Mouse (Mus musculus) hindbrain, embryonic 15.5 days (tissue): ENCODE measurements around the gene Mertk. TPM values are rescaled to one million over a fixed set of nuclear protein-coding genes. Genes with fewer than 3 reads are reported as not detected.

ENCODE experiments used
- ATAC-seq: fragments of 200-750 bp; cut with Nextera tagmentation; 2 replicates; pipeline ENCODE4 v1.8.0; 2017; ENCODE audit warnings: low read depth, moderate number of reproducible peaks, moderate TSS enrichment; ENCODE audit not compliant: low FRiP score
- H3K27ac ChIP-seq: fragments of 300-500 bp; sonication (generic); replicated peaks from 2 replicates; pipeline ENCODE4 v1.5.1; 2015; ENCODE audit warnings: mild to moderate bottlenecking, inconsistent platforms
- H3K27me3 ChIP-seq: fragments of 300-500 bp; sonication (generic); 2 replicates; pipeline ENCODE4 v1.6.1; 2015; ENCODE audit warnings: control low read depth, inconsistent platforms
- H3K36me3 ChIP-seq: fragments of 300-500 bp; sonication (generic); 2 replicates; pipeline ENCODE4 v1.6.1; 2015; ENCODE audit warnings: control low read depth, inconsistent platforms
- H3K4me1 ChIP-seq: fragments of 300-500 bp; sonication (generic); replicated peaks from 2 replicates; pipeline ENCODE4 v1.6.1; 2015; ENCODE audit warnings: control low read depth, inconsistent platforms
- H3K4me2 ChIP-seq: fragments of 300-500 bp; sonication (generic); 2 replicates; pipeline ENCODE4 v1.6.1; 2015; ENCODE audit warnings: moderate library complexity, mild to moderate bottlenecking, inconsistent platforms
- H3K4me3 ChIP-seq: fragments of 300-500 bp; sonication (generic); 2 replicates; pipeline ENCODE4 v1.5.1; 2015; ENCODE audit warnings: mild to moderate bottlenecking, inconsistent platforms
- H3K9ac ChIP-seq: fragments of 300-500 bp; sonication (generic); 2 replicates; pipeline ENCODE4 v1.6.1; 2015; ENCODE audit warnings: inconsistent platforms
- H3K9me3 ChIP-seq: fragments of 300-500 bp; sonication (generic); 2 replicates; pipeline ENCODE4 v1.6.1; 2016; ENCODE audit warnings: control low read depth, inconsistent platforms
- WGBS: fragments of 180-500 bp; shearing (Covaris S2); methylation state at CpG from one replicate; pipeline ENCODE4 v1.1.7; 2015; 5-methylcytosine and 5-hydroxymethylcytosine counted together
- polyA plus RNA-seq: library from polyadenylated mRNA; unstranded; fragments of >200 nt; fragmentation: Nextera tagmentation; extraction: Ambion mirVana; gene quantifications from 2 replicates; pipeline ENCODE4 v1.2.1, GENCODE M21; 2015

Mertk gene
- polyA plus RNA-seq, 1 experiment from 2014 or later: 2.5 TPM

DNA sequence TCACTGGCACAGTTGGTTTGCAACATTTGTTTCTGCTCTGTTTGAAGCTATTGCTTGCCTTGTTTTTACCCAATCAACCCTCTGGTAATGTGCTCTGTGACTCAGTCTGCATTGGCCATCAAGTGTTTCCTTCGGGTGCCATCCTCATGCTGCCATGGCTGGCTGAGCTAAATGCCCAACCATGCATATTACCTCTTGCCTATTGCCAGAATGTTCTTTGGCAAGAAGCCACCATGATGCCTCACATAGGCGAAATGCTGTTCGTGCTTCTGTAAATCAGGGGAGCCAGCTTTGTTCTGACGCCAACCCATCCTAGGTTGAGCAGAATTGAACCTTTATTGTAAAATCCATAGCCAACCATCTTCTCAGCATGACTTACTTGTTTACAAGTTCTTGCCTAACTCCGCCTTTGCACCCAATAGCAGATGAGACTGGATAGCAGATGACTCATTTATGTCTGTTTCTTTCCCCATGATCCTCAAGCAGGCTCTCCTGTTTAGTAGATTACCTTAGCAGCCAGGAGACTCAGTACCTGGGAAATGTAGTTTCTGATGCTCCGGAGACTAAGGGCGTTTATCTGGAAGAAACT lies 73.1 kb downstream of the Mertk start:
- Histone ChIP-seq H3K9ac (no peak overlapping the region), H3K4me1 (no peaks in the 10 kb centered on the region), H3K27ac (no peak overlapping the region), H3K36me3 (no peaks in the 10 kb centered on the region), H3K4me2 (no peak overlapping the region), H3K9me3 (no peaks in the 10 kb centered on the region), H3K27me3 (no peaks in the 10 kb centered on the region), H3K4me3 (no peak overlapping the region)
- WGBS: 76% methylated on average over 7 of the region's 7 CpGs
- ATAC-seq: no peak

DNA sequence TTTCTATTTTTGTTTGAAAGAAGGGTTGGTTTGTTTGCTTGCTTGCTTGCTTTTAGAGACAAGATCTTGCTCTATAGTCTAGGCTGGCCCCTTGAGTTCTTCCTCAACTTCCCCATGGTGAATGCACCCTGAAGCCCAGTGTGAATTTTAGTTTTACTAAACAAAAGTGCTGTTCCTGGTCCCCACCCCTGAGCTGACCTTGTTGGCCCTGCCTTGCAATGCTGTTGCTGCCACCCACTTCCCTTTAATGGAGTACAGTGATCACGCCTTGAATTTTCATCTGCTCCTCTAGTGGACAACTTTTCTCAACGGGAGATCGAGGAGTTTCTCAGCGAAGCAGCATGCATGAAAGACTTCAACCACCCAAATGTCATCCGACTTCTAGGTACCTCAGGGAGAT lies 83.5 kb downstream of the Mertk start:
- no peak overlapping the region for H3K4me3 ChIP-seq
- no peaks in the 10 kb centered on the region for H3K4me1 ChIP-seq
- H3K9me3 ChIP-seq: no peaks in the 10 kb centered on the region
- no peaks in the 10 kb centered on the region for H3K27me3 ChIP-seq
- H3K4me2 ChIP-seq: no peak overlapping the region
- H3K9ac ChIP-seq: no peak overlapping the region
- H3K36me3 ChIP-seq: no peaks in the 10 kb centered on the region
- H3K27ac ChIP-seq: no peak overlapping the region
- no peak for ATAC-seq
- 87% methylated on average over 5 of the region's 5 CpGs for WGBS

DNA sequence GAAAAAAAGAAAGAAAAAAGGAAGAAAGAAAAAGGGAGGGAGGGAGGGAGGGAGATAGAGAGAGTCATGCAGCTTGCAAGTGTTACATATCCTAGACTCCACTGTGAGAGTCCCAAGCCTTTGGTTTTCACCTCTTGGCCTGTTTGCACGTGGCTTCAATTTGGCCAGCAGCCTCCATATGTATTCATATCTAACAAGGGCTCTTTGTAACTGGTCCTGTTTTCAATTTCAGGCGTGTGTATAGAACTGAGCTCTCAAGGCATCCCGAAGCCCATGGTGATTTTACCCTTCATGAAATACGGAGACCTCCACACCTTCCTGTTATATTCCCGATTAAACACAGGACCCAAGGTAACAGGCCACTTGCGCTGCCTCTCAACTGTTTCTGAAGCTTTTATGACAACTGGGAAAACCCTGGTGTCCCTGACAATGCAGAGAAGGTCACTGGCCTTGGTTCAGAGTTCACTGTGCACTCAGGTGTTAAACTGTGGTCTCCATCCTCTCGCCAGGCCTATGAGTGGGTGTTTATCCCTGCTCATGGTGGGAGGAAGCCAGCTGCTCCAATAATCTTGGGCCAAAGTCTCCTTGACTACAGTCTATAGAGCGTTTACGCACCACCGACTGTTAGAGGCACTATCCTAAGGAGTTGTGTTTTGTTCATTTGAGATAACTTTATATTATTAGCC lies 85.0 kb downstream of the Mertk start:
- ATAC-seq: no peak
- H3K4me1 ChIP-seq: no peaks in the 10 kb centered on the region
- H3K36me3 ChIP-seq: no peaks in the 10 kb centered on the region
- no peak overlapping the region for H3K4me3 ChIP-seq
- H3K9ac ChIP-seq: no peak overlapping the region
- H3K9me3 ChIP-seq: no peaks in the 10 kb centered on the region
- no peak overlapping the region for H3K27ac ChIP-seq
- H3K27me3 ChIP-seq: no peaks in the 10 kb centered on the region
- H3K4me2 ChIP-seq: no peak overlapping the region
- WGBS: 81% methylated on average over 10 of the region's 10 CpGs

DNA sequence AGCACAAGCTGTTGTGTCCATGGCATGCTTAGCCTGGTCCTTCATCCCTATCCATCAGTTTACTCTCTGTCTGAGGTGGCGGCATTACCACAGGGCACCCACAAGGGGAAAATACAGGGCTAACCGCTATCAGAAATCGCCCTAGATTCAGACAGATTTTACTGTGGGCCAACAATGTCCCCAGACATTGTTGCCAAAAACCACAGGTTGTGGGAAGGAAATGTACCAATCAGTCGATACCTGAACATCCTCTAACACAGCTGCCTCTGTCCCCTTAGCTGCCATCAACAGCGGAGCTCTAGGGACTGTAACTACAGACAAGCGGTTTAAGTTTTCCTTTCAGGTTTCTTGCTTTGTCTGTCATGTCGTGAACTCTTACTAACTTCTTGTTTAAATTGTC lies 86.1 kb downstream of the Mertk start:
- 96% methylated on average over 7 of the region's 7 CpGs for WGBS

DNA sequence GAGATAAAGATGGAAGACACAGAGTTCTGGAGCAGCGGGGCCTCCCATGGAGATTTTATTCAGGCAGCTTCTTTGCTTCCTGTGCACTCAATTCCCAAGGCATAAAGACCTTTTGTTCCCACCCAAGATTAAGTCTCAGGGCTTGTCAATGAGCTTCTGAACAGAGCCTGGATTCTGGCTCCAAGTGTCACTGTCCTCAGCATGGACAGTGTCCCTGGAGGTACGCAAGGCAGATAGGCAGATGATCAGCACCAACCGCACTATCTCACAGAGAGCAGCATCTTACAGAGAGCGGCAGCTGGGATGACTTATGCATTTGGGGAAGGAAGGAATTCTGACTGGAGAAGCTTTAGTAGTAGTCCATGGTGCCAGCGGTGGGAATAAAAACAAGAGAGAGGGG lies 87.6 kb downstream of the Mertk start:
- H3K4me3 ChIP-seq: no peak overlapping the region
- H3K9ac ChIP-seq: no peak overlapping the region
- H3K4me1 ChIP-seq: no peaks in the 10 kb centered on the region
- WGBS: 37% methylated on average over 5 of the region's 5 CpGs
- no peak overlapping the region for H3K4me2 ChIP-seq
- no peak for ATAC-seq
- no peak overlapping the region for H3K27ac ChIP-seq
- H3K9me3 ChIP-seq: no peaks in the 10 kb centered on the region
- no peaks in the 10 kb centered on the region for H3K27me3 ChIP-seq
- H3K36me3 ChIP-seq: no peaks in the 10 kb centered on the region

More for the DNA sequence above, 86.1 kb downstream of the Mertk start:
- ATAC-seq: no peak
- no peak overlapping the region for H3K9ac ChIP-seq
- H3K4me1 ChIP-seq: no peaks in the 10 kb centered on the region
- H3K27me3 ChIP-seq: no peaks in the 10 kb centered on the region
- no peak overlapping the region for H3K27ac ChIP-seq
- H3K4me2 ChIP-seq: no peak overlapping the region
- no peaks in the 10 kb centered on the region for H3K36me3 ChIP-seq
- H3K4me3 ChIP-seq: no peak overlapping the region
- H3K9me3 ChIP-seq: no peaks in the 10 kb centered on the region

DNA sequence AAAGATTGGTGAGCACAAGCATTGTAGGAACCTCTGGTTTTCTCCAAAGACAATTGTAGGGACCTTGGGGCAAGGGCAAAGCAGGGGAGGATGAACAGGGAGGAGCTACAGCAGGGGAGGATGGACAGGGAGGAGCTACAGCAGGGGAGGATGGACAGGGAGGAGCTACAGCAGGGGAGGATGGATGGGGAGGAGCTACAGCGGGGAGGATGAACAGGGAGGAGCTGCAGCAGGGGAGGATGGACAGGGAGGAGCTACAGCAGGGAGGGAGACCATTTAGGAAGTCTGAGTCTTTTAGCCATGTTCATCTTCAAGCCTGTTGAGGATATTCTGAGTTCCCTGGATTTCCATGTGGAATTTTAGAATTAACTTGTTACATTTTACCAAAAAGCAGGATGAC lies 88.0 kb downstream of the Mertk start:
- ATAC-seq: no peak
- H3K27ac ChIP-seq: no peak overlapping the region
- WGBS: 76% methylated on average over 1 of the region's 1 CpGs

DNA sequence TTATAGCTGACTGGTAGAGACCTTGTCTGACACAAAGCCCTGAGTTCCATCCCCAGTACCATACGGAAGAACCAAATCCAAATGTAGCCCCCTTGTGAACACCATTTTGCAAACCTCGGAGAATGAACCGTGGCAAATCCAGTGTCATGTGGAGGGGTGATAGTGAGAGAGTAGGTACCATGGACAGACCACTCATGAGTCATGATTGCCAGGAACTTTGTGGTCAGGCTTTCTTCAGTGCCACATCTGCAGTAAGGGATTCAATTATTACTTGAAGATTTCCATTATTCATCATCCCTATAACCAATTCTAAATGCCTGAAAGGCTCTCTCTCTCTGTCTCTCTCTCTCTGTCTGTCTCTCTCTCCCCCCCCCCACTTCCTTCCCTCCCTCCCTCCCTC lies 89.0 kb downstream of the Mertk start:
- ATAC-seq: no peak
- H3K9me3 ChIP-seq: no peaks in the 10 kb centered on the region

More for the DNA sequence above, 88.0 kb downstream of the Mertk start:
- no peak overlapping the region for H3K9ac ChIP-seq
- no peak overlapping the region for H3K4me2 ChIP-seq
- no peaks in the 10 kb centered on the region for H3K36me3 ChIP-seq
- H3K4me1 ChIP-seq: no peaks in the 10 kb centered on the region
- no peaks in the 10 kb centered on the region for H3K9me3 ChIP-seq
- H3K4me3 ChIP-seq: no peak overlapping the region
- no peaks in the 10 kb centered on the region for H3K27me3 ChIP-seq

GRCm38 (mm10) chr2:128790875-128791614 lies 92.3 kb downstream of the Mertk start:
- WGBS: 92% methylated on average over 11 of the region's 11 CpGs
- Histone ChIP-seq H3K4me1 (no peaks in the 10 kb centered on the region), H3K4me2 (no peak overlapping the region), H3K36me3 (no peaks in the 10 kb centered on the region), H3K4me3 (no peak overlapping the region), H3K27ac (no peak overlapping the region), H3K27me3 (no peaks in the 10 kb centered on the region), H3K9ac (no peak overlapping the region), H3K9me3 (no peaks in the 10 kb centered on the region)
- ATAC-seq: no peak

More for the DNA sequence above, 89.0 kb downstream of the Mertk start:
- no peaks in the 10 kb centered on the region for H3K27me3 ChIP-seq
- H3K4me2 ChIP-seq: no peak overlapping the region
- WGBS: 89% methylated on average over 3 of the region's 3 CpGs
- H3K4me3 ChIP-seq: no peak overlapping the region
- H3K4me1 ChIP-seq: no peaks in the 10 kb centered on the region
- no peaks in the 10 kb centered on the region for H3K36me3 ChIP-seq
- no peak overlapping the region for H3K27ac ChIP-seq
- H3K9ac ChIP-seq: no peak overlapping the region

- Histone ChIP-seq H3K27ac (no peak overlapping the region), H3K36me3 (no peaks in the 10 kb centered on the region), H3K9ac (no peak overlapping the region), H3K4me2 (no peak overlapping the region), H3K4me1 (no peaks in the 10 kb centered on the region), H3K9me3 (no peaks in the 10 kb centered on the region), H3K27me3 (no peaks in the 10 kb centered on the region), H3K4me3 (no peak overlapping the region)
- no peak for ATAC-seq
- WGBS: 59% methylated on average over 6 of the region's 6 CpGs
These were observed 95.2 kb downstream of the Mertk start for GRCm38 (mm10) chr2:128793958-128794357.

GRCm38 (mm10) chr2:128796463-128796862 lies 97.7 kb downstream of the Mertk start:
- H3K36me3 ChIP-seq: no peaks in the 10 kb centered on the region
- H3K9ac ChIP-seq: no peak overlapping the region
- no peak overlapping the region for H3K4me3 ChIP-seq
- H3K9me3 ChIP-seq: no peaks in the 10 kb centered on the region
- WGBS: 83% methylated on average over 6 of the region's 6 CpGs
- no peak for ATAC-seq
- no peak overlapping the region for H3K27ac ChIP-seq
- no peak overlapping the region for H3K4me2 ChIP-seq
- no peaks in the 10 kb centered on the region for H3K27me3 ChIP-seq
- no peaks in the 10 kb centered on the region for H3K4me1 ChIP-seq

DNA sequence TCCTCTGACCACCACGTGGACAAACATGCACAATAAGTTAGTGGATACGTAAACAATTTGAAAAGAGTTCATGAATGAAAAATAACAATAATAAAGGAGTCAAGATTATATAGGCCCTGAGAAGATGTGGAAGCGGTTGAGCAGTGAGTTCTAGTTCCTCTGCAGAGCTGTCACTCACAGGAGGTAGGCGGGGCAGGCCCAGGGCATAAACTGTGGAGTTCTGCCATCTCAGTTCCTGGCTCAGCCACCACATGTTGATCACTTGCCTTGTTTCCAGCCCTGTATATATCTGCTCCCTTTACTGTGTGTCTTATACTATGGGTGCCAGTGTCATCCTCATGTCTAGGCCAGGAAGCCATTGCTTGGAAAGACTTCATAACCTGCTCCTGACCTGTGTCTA lies 104.7 kb downstream of the Mertk start:
- H3K27me3 ChIP-seq: no peaks in the 10 kb centered on the region
- WGBS: 92% methylated on average over 4 of the region's 4 CpGs
- no peaks in the 10 kb centered on the region for H3K9me3 ChIP-seq
- ATAC-seq: no peak
- no peak overlapping the region for H3K27ac ChIP-seq
- no peak overlapping the region for H3K9ac ChIP-seq
- no peaks in the 10 kb centered on the region for H3K36me3 ChIP-seq
- H3K4me3 ChIP-seq: no peak overlapping the region
- no peaks in the 10 kb centered on the region for H3K4me1 ChIP-seq
- no peak overlapping the region for H3K4me2 ChIP-seq

- no peaks in the 10 kb centered on the region for H3K27me3 ChIP-seq
- no peak for ATAC-seq
- no peaks in the 10 kb centered on the region for H3K4me1 ChIP-seq
- WGBS: 70% methylated on average over 4 of the region's 4 CpGs
- H3K27ac ChIP-seq: no peak overlapping the region
- no peaks in the 10 kb centered on the region for H3K9me3 ChIP-seq
- H3K36me3 ChIP-seq: no peaks in the 10 kb centered on the region
- no peak overlapping the region for H3K9ac ChIP-seq
- no peak overlapping the region for H3K4me3 ChIP-seq
- H3K4me2 ChIP-seq: no peak overlapping the region
These were observed 106.6 kb downstream of the Mertk start for GRCm38 (mm10) chr2:128805341-128805740.
